Comparison of ENCODE assay signal across 8 mouse cellular contexts in genomic region chr3:32616006-32616330, GRCm38 (mm10). TPM values are rescaled to one million over a fixed set of nuclear protein-coding genes. Genes with fewer than 3 reads are reported as not detected.
DNase-seq lines count a peak whose midpoint lies in the region; ATAC-seq and TF ChIP-seq lines count a peak whose summit lies in the region.

No protein-coding gene starts in this region.

- peaks cover 3% of the 10 kb centered on the region; the same call in 1 of the 2 replicates for H3K36me3 ChIP-seq in heart, embryonic 15.5 days
- no peaks in the 10 kb centered on the region for H3K36me3 ChIP-seq in ES-Bruce4 (ENCODE audit: control insufficient read depth, insufficient read depth, low read length, poor library complexity, severe bottlenecking)
- no peaks in the 10 kb centered on the region for H3K36me3 ChIP-seq in hindbrain, embryonic 11.5 days (ENCODE audit: control insufficient read depth, insufficient read depth, low read length)
- H3K36me3 ChIP-seq in midbrain, embryonic 11.5 days (ENCODE audit: control insufficient read depth, insufficient read depth, low read length) = no peaks in the 10 kb centered on the region

- DNase-seq in heart, postnatal 36 days = no peak
- no peak for DNase-seq in hindbrain, embryonic 11.5 days (ENCODE audit: low spot score)
- DNase-seq in midbrain, embryonic 11.5 days (ENCODE audit: low spot score, missing footprints) = peak; percentile 87
- DNase-seq in adrenal gland, adult 2 months = no peak
- DNase-seq in layer of hippocampus, adult 9-10 months (ENCODE audit: low spot score) = no peak
- DNase-seq in thymus, postnatal 10 days (ENCODE audit: low spot score in 2 of 2) = no peak

- H3K9ac ChIP-seq in heart, embryonic 15.5 days = peak overlapping the region; percentile 84
- peak overlapping the region; percentile 55 for H3K9ac ChIP-seq in ES-Bruce4 (ENCODE audit: low read depth, poor library complexity, severe bottlenecking)
- H3K9ac ChIP-seq in hindbrain, embryonic 11.5 days (ENCODE audit: low read depth, low read length) = peak overlapping the region; percentile 62
- H3K9ac ChIP-seq in midbrain, embryonic 11.5 days (ENCODE audit: low read length) = peak overlapping the region; percentile 67

- peak overlapping the region; percentile 82 for H3K27ac ChIP-seq in heart, embryonic 15.5 days
- no peak overlapping the region for H3K27ac ChIP-seq in ES-Bruce4 (ENCODE audit: insufficient read depth, low read length)
- H3K27ac ChIP-seq in hindbrain, embryonic 11.5 days (ENCODE audit: low read depth, low read length) = no peak overlapping the region
- no peak overlapping the region for H3K27ac ChIP-seq in midbrain, embryonic 11.5 days (ENCODE audit: low read depth, low read length)

- 17% methylated on average over 4 of the region's 14 CpGs for WGBS in heart, embryonic 15.5 days
- 12% methylated on average over 14 of the region's 14 CpGs for WGBS in hindbrain, embryonic 11.5 days
- WGBS in midbrain, embryonic 11.5 days = 22% methylated on average over 7 of the region's 14 CpGs

- H3K4me1 ChIP-seq in heart, embryonic 15.5 days (replicated peaks) = peaks cover 17% of the 10 kb centered on the region; the same call in 1 of the 2 replicates
- H3K4me1 ChIP-seq in ES-Bruce4 (ENCODE audit: control insufficient read depth, insufficient read depth, low read length) = no peaks in the 10 kb centered on the region
- no peaks in the 10 kb centered on the region for H3K4me1 ChIP-seq in hindbrain, embryonic 11.5 days (replicated peaks; ENCODE audit: control insufficient read depth, insufficient read depth, low read length)
- no peaks in the 10 kb centered on the region for H3K4me1 ChIP-seq in midbrain, embryonic 11.5 days (ENCODE audit: control insufficient read depth, insufficient read depth, low read length)

- peak overlapping the region; percentile 78 for H3K4me2 ChIP-seq in heart, embryonic 15.5 days
- peak overlapping the region; percentile 48 for H3K4me2 ChIP-seq in hindbrain, embryonic 11.5 days (replicated peaks; ENCODE audit: low read depth, low read length)
- H3K4me2 ChIP-seq in midbrain, embryonic 11.5 days = peak overlapping the region; percentile 46

- no peaks in the 10 kb centered on the region for H3K27me3 ChIP-seq in heart, embryonic 15.5 days
- H3K27me3 ChIP-seq in ES-Bruce4 (ENCODE audit: control insufficient read depth, insufficient read depth, low read length, poor library complexity, severe bottlenecking) = no peaks in the 10 kb centered on the region; the same call in 1 of the 2 replicates
- H3K27me3 ChIP-seq in hindbrain, embryonic 11.5 days (ENCODE audit: control insufficient read depth, insufficient read depth, low read length) = no peaks in the 10 kb centered on the region
- H3K27me3 ChIP-seq in midbrain, embryonic 11.5 days (ENCODE audit: control insufficient read depth, insufficient read depth, low read length) = no peaks in the 10 kb centered on the region

- H3K4me3 ChIP-seq in heart, embryonic 15.5 days = peak overlapping the region; percentile 81
- H3K4me3 ChIP-seq in ES-Bruce4 (ENCODE audit: low read depth, low read length) = peak overlapping the region; percentile 53
- peak overlapping the region; percentile 47 for H3K4me3 ChIP-seq in hindbrain, embryonic 11.5 days (ENCODE audit: low read depth, low read length)
- H3K4me3 ChIP-seq in midbrain, embryonic 11.5 days (ENCODE audit: low read depth, low read length) = peak overlapping the region; percentile 59

- no peak for TF ChIP-seq EP300 in ES-Bruce4 (IDR thresholded peaks at IDR 0.05; ENCODE audit: insufficient read depth, low read depth, low read length)

- TF ChIP-seq POLR2A in ES-Bruce4 (IDR thresholded peaks at IDR 0.05; ENCODE audit: insufficient read depth, low read length) = no peak

- no peaks in the 10 kb centered on the region for H3K9me3 ChIP-seq in heart, embryonic 15.5 days (replicated peaks)
- H3K9me3 ChIP-seq in ES-Bruce4 (replicated peaks; ENCODE audit: control insufficient read depth, insufficient read depth, low read length, poor library complexity, severe bottlenecking) = no peaks in the 10 kb centered on the region
- H3K9me3 ChIP-seq in hindbrain, embryonic 11.5 days (ENCODE audit: control insufficient read depth, low read length) = no peaks in the 10 kb centered on the region
- no peaks in the 10 kb centered on the region for H3K9me3 ChIP-seq in midbrain, embryonic 11.5 days (ENCODE audit: control insufficient read depth, low read length)

- intact Hi-C loops in heart, postnatal 36 days (cut with DNase I) = loop anchor here (5.0 kb wide), 1 partner anchor 41 kb away; no protein-coding TSS in a partner anchor

- TF ChIP-seq CTCF in ES-Bruce4 (IDR thresholded peaks at IDR 0.05; ENCODE audit: low read depth, low read length) = no peak

- ATAC-seq in heart, embryonic 15.5 days (replicated peaks; ENCODE audit: insufficient number of reproducible peaks, insufficient read depth, low FRiP score, low read depth) = peak; percentile 41
- no peak for ATAC-seq in hindbrain, embryonic 11.5 days (ENCODE audit: low FRiP score)
- ATAC-seq in midbrain, embryonic 11.5 days (ENCODE audit: low FRiP score) = no peak

RNA-seq across cellular contexts. Expression of gene Gnb4, which starts 0.4 kb away (rescaled TPM):
- polyA plus RNA-seq in heart, embryonic 15.5 days (2015; fragmentation: Nextera tagmentation; extraction: Ambion mirVana) = 56.5 and 62.2 TPM in 2 replicates
- total RNA-seq in heart, postnatal 36 days (2021) = 10 to 100 TPM; 15.7 to 16.2 TPM
- 4.8 and 5.8 TPM in 2 replicates for polyA plus RNA-seq in ES-Bruce4 (2011; ENCODE audit: insufficient read depth, insufficient read length, low read depth, missing spikeins)
- polyA plus RNA-seq in hindbrain, embryonic 11.5 days (2014; fragmentation: Nextera tagmentation; extraction: Ambion mirVana) = 49.9 and 56.2 TPM in 2 replicates
- polyA plus RNA-seq in midbrain, embryonic 11.5 days (2014; fragmentation: Nextera tagmentation; extraction: Ambion mirVana) = 42.3 and 48.6 TPM in 2 replicates
- 10 to 100 TPM; 24.9 to 63.2 TPM for total RNA-seq in adrenal gland, adult 2 months (2021)
- polyA plus RNA-seq in adrenal gland, adult 2 months (2012; rRNA removed) = 11.8 and 13.0 TPM in 2 replicates
